Mouse (Mus musculus) liver, embryonic 13.5 days (tissue): Measurements from ENCODE around the gene Olfr1052. TPM values are rescaled to one million over a fixed set of nuclear protein-coding genes. Genes with fewer than 3 reads are reported as not detected.
"Not testable (repeated sequence)": the region's sequence is repeated elsewhere in the genome, so short reads cannot be mapped to it uniquely, and the experiment has no call there.

Experiments
- ATAC-seq: fragments of 200-750 bp; cut with Nextera tagmentation; 2 replicates; pipeline ENCODE4 v1.8.0; 2017; ENCODE audit warnings: low read depth, mild to moderate bottlenecking, moderate number of reproducible peaks, moderate library complexity
- DNase-seq: peaks from one replicate; pipeline ENCODE4 v3.0.0; 2022
- H3K27ac ChIP-seq: fragments of 300-500 bp; sonication (generic); 2 replicates; pipeline ENCODE4 v1.5.1; 2015; ENCODE audit warnings: moderate library complexity, mild to moderate bottlenecking, inconsistent platforms
- H3K27me3 ChIP-seq: fragments of 300-500 bp; sonication (generic); 2 replicates; pipeline ENCODE4 v1.6.1; 2015; ENCODE audit warnings: mild to moderate bottlenecking, inconsistent platforms
- H3K36me3 ChIP-seq: fragments of 300-500 bp; sonication (generic); 2 replicates; pipeline ENCODE4 v1.6.1; 2015; ENCODE audit warnings: mild to moderate bottlenecking, inconsistent platforms
- H3K4me1 ChIP-seq: fragments of 300-500 bp; sonication (generic); replicated peaks from 2 replicates; pipeline ENCODE4 v1.6.1; 2015; ENCODE audit warnings: inconsistent platforms
- H3K4me2 ChIP-seq: fragments of 300-500 bp; sonication (generic); 2 replicates; pipeline ENCODE4 v1.6.1; 2015; ENCODE audit warnings: inconsistent platforms, mild to moderate bottlenecking, moderate library complexity
- H3K4me3 ChIP-seq: fragments of 300-500 bp; sonication (generic); replicated peaks from 2 replicates; pipeline ENCODE4 v1.5.1; 2015; ENCODE audit warnings: mild to moderate bottlenecking, inconsistent platforms
- H3K9ac ChIP-seq: fragments of 300-500 bp; sonication (generic); 2 replicates; pipeline ENCODE4 v1.6.1; 2015; ENCODE audit warnings: mild to moderate bottlenecking, inconsistent platforms
- H3K9me3 ChIP-seq: fragments of 300-500 bp; sonication (generic); replicated peaks from 2 replicates; pipeline ENCODE4 v1.6.1; 2016; ENCODE audit warnings: inconsistent platforms
- WGBS: fragments of 180-500 bp; shearing (Covaris S2); methylation state at CpG from one replicate; pipeline ENCODE4 v1.1.7; 2015; ENCODE audit not compliant: insufficient replicate concordance; 5-methylcytosine and 5-hydroxymethylcytosine counted together
- polyA plus RNA-seq: library from polyadenylated mRNA; unstranded; fragments of >200 nt; fragmentation: Nextera tagmentation; extraction: Ambion mirVana; gene quantifications from 2 replicates; pipeline ENCODE4 v1.2.1, GENCODE M21; 2015

Olfr1052 gene
- not detected in 2 replicates for polyA plus RNA-seq

DNA sequence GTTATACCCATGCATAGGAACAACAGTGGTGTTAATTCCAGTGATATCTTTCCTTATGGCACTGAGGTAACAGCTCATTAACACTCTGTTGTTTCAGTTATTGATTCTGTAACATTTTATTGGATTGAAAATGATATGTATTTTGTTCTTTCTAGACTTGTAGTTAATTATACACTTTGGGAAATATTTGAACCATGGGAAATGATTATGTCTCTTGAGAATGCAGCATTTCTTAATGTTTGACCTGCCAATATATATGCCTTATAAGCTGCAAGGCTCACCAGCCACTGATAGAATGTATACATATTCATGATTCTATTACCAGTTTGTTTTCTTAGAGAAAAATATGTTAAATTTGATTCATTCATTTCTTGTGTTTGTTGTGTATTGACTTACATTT lies at the start of gene Olfr1052:
Gene Olfr1052 (plus strand): TSS at position 301 of the 400 bp plus-strand sequence.
- no peak for DNase-seq
- ATAC-seq: no peak
- no peaks in the 10 kb centered on the region for H3K9me3 ChIP-seq
- no peak within 1 kb of the TSS for H3K4me2 ChIP-seq
- H3K36me3 ChIP-seq: no peaks in the 10 kb centered on the region
- no peak within 1 kb of the TSS for H3K9ac ChIP-seq
- no peak within 1 kb of the TSS for H3K4me3 ChIP-seq
- no peaks in the 10 kb centered on the region for H3K4me1 ChIP-seq
- H3K27me3 ChIP-seq: no peaks in the 10 kb centered on the region
- H3K27ac ChIP-seq: no peak within 1 kb of the TSS

GRCm38 (mm10) chr2:86258228-86258627 lies 34.0 kb upstream of the Olfr1052 start, which contains the start of gene Olfr1049:
Gene Olfr1049 (minus strand): TSS chr2:86258328.
- not testable (repeated sequence) for H3K9me3 ChIP-seq, H3K4me3 ChIP-seq, H3K36me3 ChIP-seq, H3K9ac ChIP-seq, H3K27ac ChIP-seq, H3K4me1 ChIP-seq, H3K4me2 ChIP-seq, DNase-seq, H3K27me3 ChIP-seq, ATAC-seq

DNA sequence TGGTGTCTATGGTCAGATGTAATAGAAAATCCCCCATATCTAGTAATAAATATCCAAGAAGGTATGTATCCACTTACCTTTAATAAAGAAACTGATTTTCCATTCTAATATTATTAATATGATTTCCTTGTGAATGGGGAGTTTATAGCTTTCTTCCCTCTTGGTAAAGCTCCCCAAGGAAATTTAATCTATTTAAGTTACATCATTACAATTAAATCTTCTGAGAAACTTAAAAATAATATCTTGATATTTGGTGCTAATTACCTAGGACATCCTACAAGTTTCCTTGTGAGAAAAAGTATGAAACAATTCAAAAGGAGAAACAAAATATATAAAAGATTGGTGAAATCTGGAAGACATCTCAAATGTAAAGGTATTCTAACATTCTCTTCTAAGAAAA lies 13.3 kb upstream of the Olfr1052 start, which contains the start of gene Olfr1051:
Gene Olfr1051 (minus strand): TSS at position 101 of the 400 bp plus-strand sequence.
- H3K4me3 ChIP-seq, H3K9ac ChIP-seq, H3K36me3 ChIP-seq, H3K9me3 ChIP-seq, H3K4me1 ChIP-seq, ATAC-seq, H3K4me2 ChIP-seq, H3K27ac ChIP-seq, H3K27me3 ChIP-seq, DNase-seq: not testable (repeated sequence)

- H3K27me3 ChIP-seq: no peaks in the 10 kb centered on the region
- no peak within 1 kb of the TSS for H3K9ac ChIP-seq
- no peak within 1 kb of the TSS for H3K4me3 ChIP-seq
- DNase-seq (no peak), ATAC-seq (no peak)
- 45% methylated on average over 3 of the region's 3 CpGs for WGBS
- no peak within 1 kb of the TSS for H3K27ac ChIP-seq
- no peaks in the 10 kb centered on the region for H3K36me3 ChIP-seq
- H3K4me2 ChIP-seq: no peak within 1 kb of the TSS
- no peaks in the 10 kb centered on the region for H3K4me1 ChIP-seq
- no peaks in the 10 kb centered on the region for H3K9me3 ChIP-seq
Observed at GRCm38 (mm10) chr2:86315184-86315583, 22.9 kb downstream of the Olfr1052 start, which contains the start of gene Olfr1053. Gene Olfr1053 (minus strand): TSS chr2:86315284.

- WGBS: 79% methylated on average over 3 of the region's 3 CpGs
- no peak for ATAC-seq
Observed at GRCm38 (mm10) chr2:86335333-86335732, 43.1 kb downstream of the Olfr1052 start, which contains the start of gene Olfr1054. Gene Olfr1054 (minus strand): TSS chr2:86335433.

More at GRCm38 (mm10) chr2:86335333-86335732, 43.1 kb downstream of the Olfr1052 start, which contains the start of gene Olfr1054:
- no peaks in the 10 kb centered on the region for H3K9me3 ChIP-seq
- no peak within 1 kb of the TSS for H3K27ac ChIP-seq
- no peak within 1 kb of the TSS for H3K9ac ChIP-seq
- H3K4me1 ChIP-seq: no peaks in the 10 kb centered on the region
- H3K4me3 ChIP-seq: no peak within 1 kb of the TSS
- no peaks in the 10 kb centered on the region for H3K27me3 ChIP-seq
- DNase-seq: no peak
- no peaks in the 10 kb centered on the region for H3K36me3 ChIP-seq
- no peak within 1 kb of the TSS for H3K4me2 ChIP-seq

Other genes with a start within 250 kb of the Olfr1052 start
- gene Olfr1034, start 246.6 kb upstream of the Olfr1052 start, polyA plus RNA-seq: not detected in 2 replicates
- not detected in 2 replicates for gene Olfr1036, start 218.5 kb upstream of the Olfr1052 start, polyA plus RNA-seq
- gene Olfr1037, start 205.1 kb upstream of the Olfr1052 start, polyA plus RNA-seq: not detected in 2 replicates
- not detected in 2 replicates for gene Olfr1039, start 156.5 kb upstream of the Olfr1052 start, polyA plus RNA-seq
- gene Olfr1040, start 145.7 kb upstream of the Olfr1052 start, polyA plus RNA-seq: not detected in 2 replicates
- gene Olfr1042, start 130.6 kb upstream of the Olfr1052 start, polyA plus RNA-seq: not detected in 2 replicates
- gene Olfr1043, start 124.9 kb upstream of the Olfr1052 start, polyA plus RNA-seq: not detected in 2 replicates
- gene Olfr1044, start 114.6 kb upstream of the Olfr1052 start, polyA plus RNA-seq: not detected in 2 replicates
- not detected in 2 replicates for gene Olfr52, start 106.8 kb upstream of the Olfr1052 start, polyA plus RNA-seq
- not detected in 2 replicates for gene Olfr1045, start 89.4 kb upstream of the Olfr1052 start, polyA plus RNA-seq
- not detected in 2 replicates for gene Olfr1046, start 73.1 kb upstream of the Olfr1052 start, polyA plus RNA-seq
- gene Olfr1047, start 61.1 kb upstream of the Olfr1052 start, polyA plus RNA-seq: not detected in 2 replicates
- gene Olfr1048, start 52.2 kb upstream of the Olfr1052 start, polyA plus RNA-seq: not detected in 2 replicates
- gene Olfr1049, start 34.1 kb upstream of the Olfr1052 start, polyA plus RNA-seq: not detected in 2 replicates
- gene Olfr1051, start 13.4 kb upstream of the Olfr1052 start, polyA plus RNA-seq: not detected in 2 replicates
- gene Olfr1053, start 22.8 kb downstream of the Olfr1052 start, polyA plus RNA-seq: not detected in 2 replicates
- not detected in 2 replicates for gene Olfr1054, start 43.0 kb downstream of the Olfr1052 start, polyA plus RNA-seq
- gene Olfr1055, start 57.8 kb downstream of the Olfr1052 start, polyA plus RNA-seq: not detected in 2 replicates
- gene Olfr1056, start 70.0 kb downstream of the Olfr1052 start, polyA plus RNA-seq: not detected in 2 replicates
- not detected in 2 replicates for gene Olfr1057, start 85.9 kb downstream of the Olfr1052 start, polyA plus RNA-seq
- gene Olfr1058, start 96.1 kb downstream of the Olfr1052 start, polyA plus RNA-seq: not detected in 2 replicates
- not detected in 2 replicates for gene Olfr1061, start 121.6 kb downstream of the Olfr1052 start, polyA plus RNA-seq
- not detected in 2 replicates for gene Olfr1062, start 134.3 kb downstream of the Olfr1052 start, polyA plus RNA-seq
- not detected in 2 replicates for gene Olfr1065, start 158.1 kb downstream of the Olfr1052 start, polyA plus RNA-seq
- not detected in 2 replicates for gene Olfr1066, start 163.8 kb downstream of the Olfr1052 start, polyA plus RNA-seq
- not detected in 2 replicates for gene Olfr228, start 194.9 kb downstream of the Olfr1052 start, polyA plus RNA-seq
- gene Olfr1076, start 216.0 kb downstream of the Olfr1052 start, polyA plus RNA-seq: not detected in 2 replicates